Mouse (Mus musculus): ENCODE results near the gene Dscaml1. TPM values are rescaled to one million over a fixed set of nuclear protein-coding genes. Genes with fewer than 3 reads are reported as not detected.

Gene Dscaml1
- total and polyA plus RNA-seq, 3 experiments: not detected

DNA sequence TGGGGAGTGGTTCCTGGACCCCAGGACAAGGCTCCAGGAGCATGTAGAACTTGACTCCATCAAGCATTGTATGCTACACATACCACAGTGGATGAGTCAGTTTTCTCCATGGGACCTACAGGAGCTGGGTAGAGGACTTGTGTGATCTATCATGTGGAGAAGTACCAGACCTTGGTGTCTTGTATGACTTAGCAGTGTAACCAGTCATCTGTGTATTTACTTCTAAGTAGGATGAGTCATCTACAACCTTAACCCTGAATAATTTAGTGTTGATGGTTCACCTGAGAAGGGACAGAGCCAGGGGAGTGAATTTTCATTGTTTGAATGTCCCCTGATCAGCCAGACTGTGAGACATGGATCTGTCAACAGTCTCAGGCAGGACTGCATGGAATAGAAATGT is 48.4 kb downstream of the Dscaml1 start:
- Histone ChIP-seq H3K9me3 (replicated peaks; ENCODE audit: insufficient read depth, low read length) (no peaks in the 10 kb centered on the region), H3K9ac (ENCODE audit: control insufficient read depth, low read depth, low read length, poor library complexity, severe bottlenecking) (no peak overlapping the region), H3K4me1 (ENCODE audit: control insufficient read depth in 1 of 2, insufficient read depth in 2 of 2, low read length in 2 of 2) (no peaks in the 10 kb centered on the region), H3K79me2 (ENCODE audit: control insufficient read depth, insufficient read depth, low read length, poor library complexity) (no peaks in the 10 kb centered on the region), H3K27ac (ENCODE audit: control insufficient read depth, low read depth, low read length) (no peak overlapping the region), H3K4me3 (ENCODE audit: control insufficient read depth in 1 of 2, insufficient read depth in 1 of 2, low read depth in 2 of 2, low read length in 2 of 2) (no peak overlapping the region), H3K36me3 (ENCODE audit: control insufficient read depth in 1 of 2, insufficient read depth in 2 of 2, low read length in 2 of 2) (no peaks in the 10 kb centered on the region), H3K27me3 (ENCODE audit: control insufficient read depth in 1 of 2, insufficient read depth in 2 of 2, low read length in 2 of 2) (no peaks in the 10 kb centered on the region)
- TF ChIP-seq MYC (IDR thresholded peaks at IDR 0.05; ENCODE audit: low read depth, low read length) (no peak), RAD21 (IDR thresholded peaks at IDR 0.05; ENCODE audit: low read depth, low read length) (no peak), CHD1 (IDR thresholded peaks at IDR 0.05; ENCODE audit: low read depth, low read length) (no peak), CHD2 (IDR thresholded peaks at IDR 0.05; ENCODE audit: low read length) (no peak), BHLHE40 (IDR thresholded peaks at IDR 0.05; ENCODE audit: borderline replicate concordance, low read depth, low read length) (no peak)
- no peak for DNase-seq (ENCODE audit: low read depth, low spot score)

GRCm38 (mm10) chr9:45480936-45481335 is 54.5 kb downstream of the Dscaml1 start:
- Histone ChIP-seq H3K27me3 (ENCODE audit: control insufficient read depth in 1 of 2, insufficient read depth in 2 of 2, low read length in 2 of 2) (no peaks in the 10 kb centered on the region), H3K27ac (ENCODE audit: control insufficient read depth, low read depth, low read length) (no peak overlapping the region), H3K36me3 (ENCODE audit: control insufficient read depth in 1 of 2, insufficient read depth in 2 of 2, low read length in 2 of 2) (no peaks in the 10 kb centered on the region), H3K9me3 (replicated peaks; ENCODE audit: insufficient read depth, low read length) (no peaks in the 10 kb centered on the region), H3K4me1 (ENCODE audit: control insufficient read depth in 1 of 2, insufficient read depth in 2 of 2, low read length in 2 of 2) (no peaks in the 10 kb centered on the region), H3K79me2 (ENCODE audit: control insufficient read depth, insufficient read depth, low read length, poor library complexity) (no peaks in the 10 kb centered on the region), H3K9ac (ENCODE audit: control insufficient read depth, low read depth, low read length, poor library complexity, severe bottlenecking) (no peak overlapping the region), H3K4me3 (ENCODE audit: control insufficient read depth in 1 of 2, insufficient read depth in 1 of 2, low read depth in 2 of 2, low read length in 2 of 2) (no peak overlapping the region)
- DNase-seq (ENCODE audit: low read depth, low spot score): no peak
- TF ChIP-seq USF2 (IDR thresholded peaks at IDR 0.05; ENCODE audit: borderline replicate concordance in 1 of 2, insufficient read depth in 1 of 2, low read depth in 1 of 2, low read length in 2 of 2): no peak
- TF ChIP-seq ZNF384 (IDR thresholded peaks at IDR 0.05; ENCODE audit: low read depth, low read length): no peak
- no peak for TF ChIP-seq ZMIZ1 (IDR thresholded peaks at IDR 0.05; ENCODE audit: low read depth, low read length)
- no peak for TF ChIP-seq TCF12 (IDR thresholded peaks at IDR 0.05; ENCODE audit: low read depth, low read length)
- no peak for TF ChIP-seq ZKSCAN1 (IDR thresholded peaks at IDR 0.05; ENCODE audit: low read depth, low read length)
- TF ChIP-seq ETS1 (IDR thresholded peaks at IDR 0.05; ENCODE audit: low read depth, low read length): no peak
- no peak for TF ChIP-seq POLR2AphosphoS2 (IDR thresholded peaks at IDR 0.05; ENCODE audit: low read length)
- TF ChIP-seq ZC3H11A (IDR thresholded peaks at IDR 0.05; ENCODE audit: low read depth, low read length): no peak
- no peak for TF ChIP-seq RCOR1 (IDR thresholded peaks at IDR 0.05; ENCODE audit: low read depth, low read length)
- no peak for TF ChIP-seq CHD2 (IDR thresholded peaks at IDR 0.05; ENCODE audit: low read length)
- TF ChIP-seq CTCF (IDR thresholded peaks at IDR 0.05 in 2 of 3, conservative IDR thresholded peaks at IDR 0.05 in 1 of 3; ENCODE audit: control insufficient read depth in 1 of 3, insufficient read depth in 1 of 3, low read depth in 2 of 3, low read length in 3 of 3, poor library complexity in 1 of 3, severe bottlenecking in 1 of 3): no peak

GRCm38 (mm10) chr9:45486665-45487074 is 60.2 kb downstream of the Dscaml1 start:
- Histone ChIP-seq H3K9me3 (replicated peaks; ENCODE audit: insufficient read depth, low read length) (no peaks in the 10 kb centered on the region), H3K4me1 (ENCODE audit: control insufficient read depth in 1 of 2, insufficient read depth in 2 of 2, low read length in 2 of 2) (no peaks in the 10 kb centered on the region), H3K27me3 (ENCODE audit: control insufficient read depth in 1 of 2, insufficient read depth in 2 of 2, low read length in 2 of 2) (no peaks in the 10 kb centered on the region), H3K36me3 (ENCODE audit: control insufficient read depth in 1 of 2, insufficient read depth in 2 of 2, low read length in 2 of 2) (no peaks in the 10 kb centered on the region), H3K9ac (ENCODE audit: control insufficient read depth, low read depth, low read length, poor library complexity, severe bottlenecking) (no peak overlapping the region), H3K27ac (ENCODE audit: control insufficient read depth, low read depth, low read length) (no peak overlapping the region), H3K79me2 (ENCODE audit: control insufficient read depth, insufficient read depth, low read length, poor library complexity) (no peaks in the 10 kb centered on the region), H3K4me3 (ENCODE audit: control insufficient read depth in 1 of 2, insufficient read depth in 1 of 2, low read depth in 2 of 2, low read length in 2 of 2) (no peak overlapping the region)
- no peak for DNase-seq (ENCODE audit: low read depth, low spot score)
- TF ChIP-seq POLR2A (IDR thresholded peaks at IDR 0.05; ENCODE audit: control insufficient read depth in 1 of 2, insufficient read depth in 1 of 2, low read depth in 1 of 2, low read length in 2 of 2, poor library complexity in 1 of 2) (no peak), CHD1 (IDR thresholded peaks at IDR 0.05; ENCODE audit: low read depth, low read length) (no peak), E2F4 (IDR thresholded peaks at IDR 0.05; ENCODE audit: borderline replicate concordance, low read depth, low read length) (no peak), MAFK (IDR thresholded peaks at IDR 0.05; ENCODE audit: borderline replicate concordance, low read depth, low read length) (no peak), ZNF384 (IDR thresholded peaks at IDR 0.05; ENCODE audit: low read depth, low read length) (no peak), GABPA (IDR thresholded peaks at IDR 0.05; ENCODE audit: low read depth, low read length) (no peak), POLR2AphosphoS2 (IDR thresholded peaks at IDR 0.05; ENCODE audit: low read length) (no peak), GATA1 (IDR thresholded peaks at IDR 0.05; ENCODE audit: low read depth, low read length) (no peak)
